Mouse (Mus musculus) ES-E14 (cell line): ENCODE data around the gene Krt16.

Experiments
- HCFC1 ChIP-seq: IDR thresholded peaks from 2 replicates; pipeline ENCODE4 v1.6.1; 2012; ENCODE audit warnings: low read length, inconsistent platforms, borderline replicate concordance; ENCODE audit not compliant: insufficient read depth
- ZC3H11A ChIP-seq: IDR thresholded peaks from 2 replicates; pipeline ENCODE4 v1.6.1; 2012; ENCODE audit warnings: low read depth, mild to moderate bottlenecking, inconsistent platforms, low read length, borderline replicate concordance

GRCm38 (mm10) chr11:100260514-100261234, 12.0 kb upstream of the Krt16 start, which contains the start of gene Krt17:
- TF ChIP-seq ZC3H11A (no peak), HCFC1 (no peak)
